Mouse (Mus musculus) midbrain, embryonic 12.5 days (tissue): ENCODE data around the gene Hspb9. TPM values are rescaled to one million over a fixed set of nuclear protein-coding genes. Genes with fewer than 3 reads are reported as not detected.

Experiments
- ATAC-seq: fragments of 200-750 bp; cut with Nextera tagmentation; 2 replicates; pipeline ENCODE4 v1.8.0; 2017; ENCODE audit warnings: low read depth, moderate TSS enrichment, moderate library complexity; ENCODE audit not compliant: low FRiP score
- H3K27ac ChIP-seq: fragments of 300-500 bp; sonication (generic); replicated peaks from 2 replicates; pipeline ENCODE4 v1.5.1; 2016; ENCODE audit warnings: mild to moderate bottlenecking
- H3K27me3 ChIP-seq: fragments of 300-500 bp; sonication (generic); 2 replicates; pipeline ENCODE4 v1.6.1; 2016; ENCODE audit warnings: mild to moderate bottlenecking
- H3K36me3 ChIP-seq: fragments of 300-500 bp; sonication (generic); 2 replicates; pipeline ENCODE4 v1.6.1; 2016
- H3K4me1 ChIP-seq: fragments of 300-500 bp; sonication (generic); 2 replicates; pipeline ENCODE4 v1.6.1; 2016
- H3K4me2 ChIP-seq: fragments of 300-500 bp; sonication (generic); replicated peaks from 2 replicates; pipeline ENCODE4 v1.6.1; 2016; ENCODE audit warnings: mild to moderate bottlenecking, moderate library complexity
- H3K4me3 ChIP-seq: fragments of 300-500 bp; sonication (generic); 2 replicates; pipeline ENCODE4 v1.5.1; 2016; ENCODE audit warnings: mild to moderate bottlenecking
- H3K9ac ChIP-seq: fragments of 300-500 bp; sonication (generic); replicated peaks from 2 replicates; pipeline ENCODE4 v1.6.1; 2016; ENCODE audit warnings: mild to moderate bottlenecking, moderate library complexity
- H3K9me3 ChIP-seq: fragments of 300-500 bp; sonication (generic); 2 replicates; pipeline ENCODE4 v1.6.1; 2016; ENCODE audit warnings: mild to moderate bottlenecking
- WGBS: fragments of 180-500 bp; shearing (Covaris S2); methylation state at CpG from one replicate; pipeline ENCODE4 v1.1.7; 2016; 5-methylcytosine and 5-hydroxymethylcytosine counted together
- polyA plus RNA-seq: library from polyadenylated mRNA; unstranded; fragments of >200 nt; fragmentation: Nextera tagmentation; extraction: Ambion mirVana; gene quantifications from 2 replicates; pipeline ENCODE4 v1.2.1, GENCODE M21; 2016

The Hspb9 gene
- polyA plus RNA-seq, 1 experiment from 2014 or later = 0.26 TPM

DNA sequence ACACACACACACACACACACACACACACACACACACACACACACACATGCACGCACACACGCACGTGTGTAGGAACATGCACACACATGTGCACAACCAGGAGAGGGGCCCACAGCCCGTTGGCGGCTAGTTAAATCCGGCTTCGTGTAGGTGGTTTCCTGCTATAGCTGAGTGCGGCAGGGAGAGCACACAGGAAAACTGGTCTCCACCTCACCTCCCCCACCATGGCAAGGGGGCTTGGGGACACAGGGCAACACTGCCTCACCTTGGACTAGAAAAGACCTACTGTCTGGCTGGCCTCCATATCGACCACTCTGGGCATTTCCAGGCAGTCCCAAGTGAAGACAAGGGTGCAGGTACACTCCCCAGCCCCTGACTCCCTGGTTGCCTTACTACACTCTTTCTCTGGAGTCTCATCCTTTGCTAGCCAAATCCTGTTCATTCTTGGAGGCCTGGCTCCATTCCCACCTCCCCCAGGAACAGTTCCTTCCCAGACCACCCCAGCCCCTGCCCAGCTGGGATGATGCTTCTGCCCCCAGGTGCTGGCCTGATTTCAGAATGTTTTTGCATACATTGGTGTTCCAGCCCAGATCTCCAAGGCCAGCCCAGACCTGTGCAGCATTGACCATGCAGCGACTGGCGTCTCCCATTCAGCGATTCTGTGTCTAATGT is 40.5 kb downstream of the Hspb9 start:
- no peak overlapping the region for H3K27ac ChIP-seq
- no peak overlapping the region for H3K4me3 ChIP-seq
- peaks cover 8% of the 10 kb centered on the region for H3K36me3 ChIP-seq
- peaks cover 8% of the 10 kb centered on the region for H3K4me1 ChIP-seq
- H3K9ac ChIP-seq = no peak overlapping the region
- ATAC-seq = no peak
- WGBS = 88% methylated on average over 12 of the region's 12 CpGs
- H3K4me2 ChIP-seq = no peak overlapping the region
- peaks cover 38% of the 10 kb centered on the region for H3K27me3 ChIP-seq
- no peaks in the 10 kb centered on the region for H3K9me3 ChIP-seq

DNA sequence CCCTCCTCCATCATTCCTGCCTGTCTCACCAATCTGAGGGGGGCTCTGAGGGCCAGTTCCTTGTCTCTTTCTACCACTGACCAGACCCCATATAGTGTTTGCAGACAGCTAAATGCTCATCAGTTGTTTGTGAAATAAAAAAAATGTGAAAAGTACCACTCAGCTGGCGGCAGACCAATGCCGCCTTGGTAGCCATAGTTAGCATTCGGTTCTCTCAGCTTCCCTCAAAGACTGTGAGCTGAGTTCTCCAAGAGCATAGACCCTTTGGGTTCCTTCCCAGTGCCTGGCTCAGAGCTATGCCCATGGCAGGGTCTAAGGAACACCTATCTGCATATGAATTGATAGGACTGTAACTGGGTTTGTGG is 41.0 kb downstream of the Hspb9 start:
- Histone ChIP-seq H3K9me3 (no peaks in the 10 kb centered on the region), H3K4me2 (no peak overlapping the region), H3K4me3 (no peak overlapping the region), H3K9ac (no peak overlapping the region), H3K27ac (no peak overlapping the region), H3K4me1 (peaks cover 13% of the 10 kb centered on the region), H3K36me3 (peaks cover 8% of the 10 kb centered on the region), H3K27me3 (peaks cover 38% of the 10 kb centered on the region)
- WGBS = 93% methylated on average over 3 of the region's 3 CpGs
- no peak for ATAC-seq

DNA sequence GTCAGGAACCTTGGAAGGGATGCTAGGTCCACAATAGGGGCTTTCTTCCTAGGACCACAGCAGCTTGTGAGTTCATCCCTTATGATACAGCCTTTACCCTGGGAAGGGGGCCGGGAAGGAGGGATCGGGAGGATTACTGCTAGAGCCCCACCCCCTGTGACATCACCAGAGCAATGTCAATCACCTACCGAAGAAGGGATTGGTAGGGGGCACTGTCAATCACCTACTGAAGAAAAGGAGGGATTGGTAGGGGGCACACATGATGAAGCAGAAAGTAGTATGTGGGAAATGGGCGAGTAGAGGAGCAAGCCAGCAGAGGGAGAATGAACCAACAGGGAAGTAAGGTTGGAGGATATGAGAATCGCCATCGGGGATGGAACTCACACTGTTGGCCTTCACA is 42.8 kb downstream of the Hspb9 start:
- no peak overlapping the region for H3K4me2 ChIP-seq
- ATAC-seq = no peak

DNA sequence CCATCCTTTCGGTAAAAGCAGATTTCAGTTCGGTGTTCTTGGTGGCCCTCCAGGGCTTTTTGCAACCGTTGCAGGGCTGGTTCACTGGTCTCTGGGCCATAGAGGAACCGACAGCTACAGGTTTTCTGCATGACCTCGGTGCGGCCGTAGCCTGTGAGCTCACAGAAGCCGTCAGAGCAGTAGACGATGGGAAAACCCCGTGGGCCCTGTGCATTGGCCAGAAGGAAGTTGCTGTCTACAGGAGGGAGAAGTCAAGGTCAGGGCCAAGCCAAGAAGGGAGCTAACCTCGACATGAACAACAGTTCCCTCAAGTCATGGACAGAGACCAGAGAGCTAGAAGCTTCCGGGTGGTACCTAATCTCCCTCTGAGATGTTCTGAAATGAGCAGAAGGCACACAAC is 43.9 kb downstream of the Hspb9 start:
- Histone ChIP-seq H3K36me3 (no peaks in the 10 kb centered on the region), H3K4me2 (no peak overlapping the region), H3K27me3 (peaks cover 44% of the 10 kb centered on the region), H3K4me3 (no peak overlapping the region), H3K9me3 (no peaks in the 10 kb centered on the region), H3K4me1 (peaks cover 28% of the 10 kb centered on the region), H3K9ac (no peak overlapping the region), H3K27ac (no peak overlapping the region)
- WGBS = 90% methylated on average over 12 of the region's 12 CpGs
- ATAC-seq = no peak

More for the DNA sequence above, 42.8 kb downstream of the Hspb9 start:
- no peak overlapping the region for H3K4me3 ChIP-seq
- peaks cover 5% of the 10 kb centered on the region; the same call in 1 of the 2 replicates for H3K36me3 ChIP-seq
- H3K4me1 ChIP-seq = peaks cover 22% of the 10 kb centered on the region
- no peaks in the 10 kb centered on the region for H3K9me3 ChIP-seq
- no peak overlapping the region for H3K27ac ChIP-seq
- peaks cover 43% of the 10 kb centered on the region for H3K27me3 ChIP-seq
- no peak overlapping the region for H3K9ac ChIP-seq
- WGBS = 68% methylated on average over 6 of the region's 6 CpGs

DNA sequence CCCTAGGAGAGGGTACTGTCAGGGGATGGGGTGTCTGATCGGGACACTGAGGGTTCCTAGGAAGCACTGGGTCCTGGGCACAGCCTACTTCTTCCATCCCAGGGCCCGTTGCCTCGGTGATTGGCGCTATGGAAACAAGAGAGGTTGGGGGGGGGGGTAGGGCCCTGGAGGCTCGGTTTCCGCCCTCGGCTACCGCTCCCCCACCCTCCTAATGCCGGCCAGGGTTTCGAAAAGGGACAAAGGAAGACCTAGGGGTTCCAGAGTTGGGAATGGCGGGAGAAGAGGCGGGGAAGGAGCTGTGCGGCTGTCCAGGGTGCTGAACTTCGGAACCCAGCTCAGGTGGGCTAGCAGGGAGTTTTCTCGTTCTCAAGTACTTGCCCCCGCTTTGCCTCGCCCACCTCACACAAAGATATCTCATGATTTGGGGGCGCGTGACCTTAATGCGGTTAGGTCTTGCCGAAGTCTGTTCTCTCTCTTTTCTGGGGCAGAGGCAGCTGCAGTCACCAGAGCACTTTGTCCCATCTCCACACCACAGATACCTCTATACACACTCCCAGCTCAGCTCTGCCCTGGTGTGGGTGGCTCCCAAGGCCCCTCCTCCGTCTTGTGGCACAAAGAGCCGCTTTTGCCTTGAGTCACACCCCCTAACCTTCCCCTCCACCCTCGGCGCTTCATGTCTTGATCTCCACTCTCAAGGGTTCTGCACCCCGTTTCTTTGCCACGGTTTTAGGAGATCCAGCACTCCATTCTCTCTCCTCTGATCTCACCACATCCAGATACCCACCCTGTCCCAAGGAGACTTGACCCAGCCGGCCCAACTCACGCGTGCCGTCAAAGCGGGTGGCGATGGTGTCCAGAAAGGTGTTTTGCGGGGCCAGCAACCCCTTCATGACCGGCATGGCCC is 45.3 kb downstream of the Hspb9 start:
- H3K36me3 ChIP-seq = no peaks in the 10 kb centered on the region
- WGBS = under 1% methylated on average over 35 of the region's 35 CpGs
- peaks cover 47% of the 10 kb centered on the region for H3K27me3 ChIP-seq
- H3K27ac ChIP-seq = peak overlapping the region; percentile 56
- H3K4me2 ChIP-seq = peak overlapping the region; percentile 75
- H3K4me1 ChIP-seq = peaks cover 28% of the 10 kb centered on the region
- H3K4me3 ChIP-seq = peak overlapping the region; percentile 52
- H3K9ac ChIP-seq = peak overlapping the region; percentile 61
- H3K9me3 ChIP-seq = no peaks in the 10 kb centered on the region
- ATAC-seq = no peak

DNA sequence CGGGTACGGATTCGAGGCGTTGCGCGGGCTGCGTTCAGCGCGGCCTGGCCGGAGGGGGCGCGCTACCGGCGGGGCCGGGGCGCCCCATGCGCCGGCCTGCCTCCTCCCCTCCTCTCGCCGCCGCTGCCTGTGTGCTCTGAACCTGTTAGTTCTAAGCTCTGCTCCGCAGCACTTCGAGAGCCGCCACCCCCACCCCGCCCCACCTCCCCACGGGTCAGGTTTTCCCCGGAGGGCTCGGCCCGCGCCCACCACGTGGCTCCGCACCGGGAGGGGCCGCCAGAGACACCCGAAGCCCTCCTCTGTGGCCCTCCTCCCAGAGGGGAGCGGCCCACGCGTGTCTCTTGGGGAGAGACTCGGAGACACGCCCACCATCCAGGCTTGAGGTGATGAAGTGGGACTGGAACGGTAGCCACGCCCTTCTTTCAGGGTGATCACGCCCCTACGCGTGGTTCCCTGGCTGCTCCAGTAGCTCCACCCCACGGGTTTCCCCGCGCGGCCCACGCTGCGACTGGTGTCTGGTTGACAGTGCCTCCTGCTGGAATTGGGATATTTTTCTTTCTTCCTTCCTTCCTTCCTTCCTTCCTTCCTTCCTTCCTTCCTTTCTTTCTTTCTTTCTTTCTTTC is 46.1 kb downstream of the Hspb9 start, which contains the start of gene Kcnh4:
Gene Kcnh4, minus strand, starts transcription at position 332 of the 623 bp plus-strand sequence.
- Histone ChIP-seq H3K27me3 (peaks cover 47% of the 10 kb centered on the region), H3K4me2 (peak within 1 kb of the TSS; percentile 75), H3K9ac (peak within 1 kb of the TSS; percentile 61), H3K36me3 (no peaks in the 10 kb centered on the region), H3K4me3 (peak within 1 kb of the TSS; percentile 52), H3K27ac (peak within 1 kb of the TSS; percentile 56), H3K9me3 (no peaks in the 10 kb centered on the region), H3K4me1 (peaks cover 28% of the 10 kb centered on the region)
- peak; percentile 52; the same call in 1 of the 2 replicates for ATAC-seq
- under 1% methylated on average over 39 of the region's 51 CpGs for WGBS

DNA sequence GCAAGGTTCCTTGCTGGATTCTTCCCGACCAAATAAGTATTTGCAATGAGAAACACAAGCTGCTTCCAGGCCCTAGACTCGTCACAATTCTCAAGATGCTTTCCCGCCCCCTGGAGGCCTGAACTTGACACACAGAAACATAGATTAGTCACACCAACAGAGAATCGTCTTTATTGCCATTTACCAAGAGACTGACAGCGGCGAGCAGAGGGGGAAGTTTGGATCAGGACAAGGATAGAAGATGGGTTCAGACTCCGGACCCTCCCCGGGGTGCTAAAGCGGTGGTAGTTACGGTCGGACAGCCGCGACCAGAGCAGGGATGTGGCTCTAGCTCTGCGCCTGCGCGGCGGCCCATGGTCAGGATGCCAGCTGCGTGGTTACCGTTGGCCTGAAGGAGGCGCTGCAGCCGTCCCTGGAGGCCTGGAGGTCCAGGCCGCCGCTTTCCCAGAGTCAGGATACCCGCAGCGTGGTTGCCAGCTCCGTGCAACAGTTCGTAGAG is 47.9 kb downstream of the Hspb9 start:
- H3K27me3 ChIP-seq = peaks cover 47% of the 10 kb centered on the region
- peak; percentile 68 for ATAC-seq
- H3K4me2 ChIP-seq = peak overlapping the region; percentile 78
- H3K36me3 ChIP-seq = no peaks in the 10 kb centered on the region
- WGBS = under 1% methylated on average over 27 of the region's 27 CpGs
- H3K4me1 ChIP-seq = peaks cover 28% of the 10 kb centered on the region
- H3K27ac ChIP-seq = no peak overlapping the region
- H3K9me3 ChIP-seq = no peaks in the 10 kb centered on the region
- H3K4me3 ChIP-seq = peak overlapping the region; percentile 44
- peak overlapping the region; percentile 53 for H3K9ac ChIP-seq

DNA sequence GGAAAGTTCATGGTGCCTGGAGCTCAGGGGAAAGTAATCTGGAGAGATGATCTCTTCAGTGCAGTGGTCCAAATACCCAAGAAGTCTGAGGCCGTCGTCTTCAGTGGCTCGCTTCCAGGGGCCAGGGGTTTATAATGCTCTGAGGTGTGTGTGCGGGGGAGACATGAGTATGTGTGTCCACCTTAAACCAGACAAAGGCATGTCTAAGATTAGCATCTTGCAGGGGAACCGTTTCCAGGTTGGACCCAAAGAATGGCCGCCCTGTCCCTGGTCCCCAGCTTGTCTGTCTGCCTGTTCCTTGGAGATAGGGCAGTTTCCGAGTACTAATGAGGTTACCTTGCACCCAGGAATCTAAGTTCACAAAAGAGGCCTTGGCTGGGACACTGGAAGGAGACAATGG is 49.2 kb downstream of the Hspb9 start, which contains the start of gene Hcrt:
Gene Hcrt, minus strand, starts transcription at position 101 of the 400 bp plus-strand sequence.
- Histone ChIP-seq H3K27me3 (peaks cover 41% of the 10 kb centered on the region), H3K9ac (peak within 1 kb of the TSS; percentile 53), H3K4me2 (peak within 1 kb of the TSS; percentile 78), H3K4me1 (peaks cover 28% of the 10 kb centered on the region), H3K36me3 (no peaks in the 10 kb centered on the region), H3K9me3 (no peaks in the 10 kb centered on the region), H3K4me3 (peak within 1 kb of the TSS; percentile 44), H3K27ac (no peak within 1 kb of the TSS)
- no peak for ATAC-seq
- WGBS = 88% methylated on average over 7 of the region's 7 CpGs

Other genes starting within 250 kb of the Hspb9 start
- gene Klhl11, start 241.1 kb upstream of the Hspb9 start, polyA plus RNA-seq = 13.7 and 15.3 TPM in 2 replicates
- 366 and 368 TPM in 2 replicates for gene Acly, start 185.8 kb upstream of the Hspb9 start, polyA plus RNA-seq
- gene Ttc25, start 168.2 kb upstream of the Hspb9 start, polyA plus RNA-seq = 2.4 and 2.6 TPM in 2 replicates
- gene Cnp, start 138.9 kb upstream of the Hspb9 start, polyA plus RNA-seq = 19.7 and 20.4 TPM in 2 replicates
- gene Nkiras2, start 94.6 kb upstream of the Hspb9 start, polyA plus RNA-seq = 101 and 103 TPM in 2 replicates
- 310 and 329 TPM in 2 replicates for gene Dnajc7, start 93.7 kb upstream of the Hspb9 start, polyA plus RNA-seq
- gene Zfp385c, start 21.4 kb upstream of the Hspb9 start, polyA plus RNA-seq = 0.34 and 0.97 TPM in 2 replicates
- 1.9 and 2.3 TPM in 2 replicates for gene Dhx58, start 9.6 kb upstream of the Hspb9 start, polyA plus RNA-seq
- gene Kat2a, start 1.4 kb upstream of the Hspb9 start, polyA plus RNA-seq = 59.8 and 65.7 TPM in 2 replicates
- 17.1 and 23.4 TPM in 2 replicates for gene Rab5c, start 24.4 kb downstream of the Hspb9 start, polyA plus RNA-seq
- 6.1 and 6.9 TPM in 2 replicates for gene Kcnh4, start 46.1 kb downstream of the Hspb9 start, polyA plus RNA-seq
- not detected in 2 replicates for gene Hcrt, start 49.1 kb downstream of the Hspb9 start, polyA plus RNA-seq
- 3.7 and 5.1 TPM in 2 replicates for gene Ghdc, start 57.1 kb downstream of the Hspb9 start, polyA plus RNA-seq
- 18.8 and 19.4 TPM in 2 replicates for gene Stat5b, start 136.9 kb downstream of the Hspb9 start, polyA plus RNA-seq
- 1.5 and 1.8 TPM in 2 replicates for gene Stat5a, start 145.5 kb downstream of the Hspb9 start, polyA plus RNA-seq
- gene Stat3, start 225.7 kb downstream of the Hspb9 start, polyA plus RNA-seq = 31.7 and 35.0 TPM in 2 replicates